Mouse (Mus musculus): Measurements from ENCODE around the gene Tlcd2.
A peak's percentile ranks its signal among the peaks of the same experiment; 100 is the strongest.
"Not testable (repeated sequence)": the region's sequence is repeated elsewhere in the genome, so short reads cannot be mapped to it uniquely, and the experiment has no call there.

Gene Tlcd2

DNA sequence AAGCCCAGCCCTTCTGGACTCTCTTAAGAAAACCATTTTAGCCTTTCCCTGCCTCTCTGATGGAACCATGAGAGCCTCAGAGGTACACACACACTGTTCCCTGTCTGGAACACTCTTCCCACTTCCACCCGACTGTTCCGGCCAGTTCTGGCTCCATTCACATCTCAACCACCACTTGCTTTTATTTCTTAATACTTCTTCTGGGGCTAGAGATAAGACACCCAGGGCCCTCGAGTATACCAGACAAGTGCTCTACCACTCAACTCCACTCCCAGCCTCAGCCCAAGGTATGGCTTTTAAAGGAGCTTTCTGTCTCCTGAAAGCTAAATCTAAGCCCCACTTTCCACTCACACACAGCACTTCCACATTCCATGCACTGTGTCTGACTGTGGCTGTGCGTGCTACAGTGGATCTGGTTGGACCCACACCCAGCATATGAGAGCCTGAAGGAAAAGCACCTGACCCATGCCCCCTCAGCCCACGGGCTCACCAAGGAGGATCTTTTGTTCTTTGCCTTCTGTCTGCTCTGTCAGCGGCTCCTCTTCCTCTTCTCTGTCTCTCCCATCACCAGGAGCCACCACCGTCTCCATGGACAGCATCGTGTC is 11.1 kb upstream of the Tlcd2 start:
- no peak for DNase-seq

DNA sequence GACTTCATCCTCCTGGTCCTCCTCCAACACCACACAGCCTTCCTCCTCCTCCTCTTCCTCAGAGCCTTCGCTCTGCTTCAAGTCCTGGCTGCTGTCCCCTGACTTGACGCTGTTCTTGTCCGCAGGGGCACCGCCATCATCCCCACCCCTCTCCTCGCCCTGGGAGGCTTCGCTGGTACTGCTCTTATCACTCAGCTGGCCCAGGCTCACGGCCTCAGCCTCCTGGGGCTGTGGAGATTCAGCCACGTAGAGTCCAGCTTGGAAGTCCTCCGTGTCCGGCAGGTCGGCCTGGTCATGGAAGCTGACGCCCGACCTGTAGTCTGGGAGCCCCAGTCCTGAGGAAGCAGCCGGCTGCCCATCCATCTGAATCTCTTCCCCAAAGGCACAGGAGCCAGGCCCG is 10.6 kb upstream of the Tlcd2 start:
- no peak for DNase-seq

DNA sequence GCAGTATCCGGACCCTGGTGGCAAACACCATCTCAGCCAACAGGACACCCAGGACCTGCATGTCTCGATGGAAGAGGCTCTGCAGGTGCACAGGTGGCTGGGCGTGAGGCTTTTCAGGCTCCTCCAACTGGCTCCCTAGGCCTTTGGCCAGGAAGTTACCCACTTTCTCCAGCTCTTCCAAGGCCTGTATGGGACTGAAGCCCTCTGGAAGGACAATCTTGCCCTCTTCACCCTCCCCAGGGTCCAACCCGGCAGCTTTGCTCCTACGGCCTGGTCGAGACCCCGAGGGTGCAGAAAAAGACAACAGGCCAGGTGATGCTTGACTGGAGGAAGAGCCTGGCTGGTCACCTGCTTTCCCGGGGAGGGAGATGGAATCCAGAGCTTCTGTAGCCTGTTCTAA is 9.4 kb upstream of the Tlcd2 start:
- no peak for DNase-seq

DNA sequence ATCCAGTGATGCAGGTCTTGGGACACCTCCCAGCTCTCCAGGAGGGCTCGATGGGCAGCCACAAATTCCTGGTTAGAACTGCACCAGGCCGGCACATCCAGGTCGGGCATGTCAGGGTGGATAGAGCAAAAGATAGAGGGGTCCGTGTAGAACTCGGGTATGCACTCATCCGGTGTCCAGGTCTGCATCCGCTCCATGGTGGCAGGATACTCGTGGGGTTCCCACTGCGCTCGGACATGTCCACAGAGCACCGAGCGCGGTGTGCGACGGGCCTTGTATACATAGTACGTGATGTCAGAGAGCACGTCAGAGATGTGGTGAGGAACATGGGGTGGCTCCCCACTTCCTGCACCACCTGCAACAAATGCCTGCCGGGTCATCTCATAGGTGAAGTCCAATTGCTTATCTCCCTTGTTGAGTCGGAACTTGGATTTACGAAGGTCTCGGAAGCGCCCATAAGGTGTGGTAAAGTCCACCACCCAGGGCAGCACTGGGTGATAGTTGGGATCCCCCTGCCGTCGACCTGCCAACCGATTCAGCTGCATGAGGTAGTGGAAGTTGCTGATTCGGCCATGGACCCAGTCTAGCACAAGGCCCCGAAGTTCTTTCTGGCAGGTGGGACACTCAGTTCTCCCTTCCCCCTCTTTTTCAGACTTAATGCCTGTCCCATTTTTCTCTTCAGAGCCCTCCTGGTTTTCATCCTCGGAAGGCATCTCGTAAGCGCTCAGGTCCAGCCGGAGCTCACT is 8.5 kb upstream of the Tlcd2 start:
- no peak for DNase-seq

DNA sequence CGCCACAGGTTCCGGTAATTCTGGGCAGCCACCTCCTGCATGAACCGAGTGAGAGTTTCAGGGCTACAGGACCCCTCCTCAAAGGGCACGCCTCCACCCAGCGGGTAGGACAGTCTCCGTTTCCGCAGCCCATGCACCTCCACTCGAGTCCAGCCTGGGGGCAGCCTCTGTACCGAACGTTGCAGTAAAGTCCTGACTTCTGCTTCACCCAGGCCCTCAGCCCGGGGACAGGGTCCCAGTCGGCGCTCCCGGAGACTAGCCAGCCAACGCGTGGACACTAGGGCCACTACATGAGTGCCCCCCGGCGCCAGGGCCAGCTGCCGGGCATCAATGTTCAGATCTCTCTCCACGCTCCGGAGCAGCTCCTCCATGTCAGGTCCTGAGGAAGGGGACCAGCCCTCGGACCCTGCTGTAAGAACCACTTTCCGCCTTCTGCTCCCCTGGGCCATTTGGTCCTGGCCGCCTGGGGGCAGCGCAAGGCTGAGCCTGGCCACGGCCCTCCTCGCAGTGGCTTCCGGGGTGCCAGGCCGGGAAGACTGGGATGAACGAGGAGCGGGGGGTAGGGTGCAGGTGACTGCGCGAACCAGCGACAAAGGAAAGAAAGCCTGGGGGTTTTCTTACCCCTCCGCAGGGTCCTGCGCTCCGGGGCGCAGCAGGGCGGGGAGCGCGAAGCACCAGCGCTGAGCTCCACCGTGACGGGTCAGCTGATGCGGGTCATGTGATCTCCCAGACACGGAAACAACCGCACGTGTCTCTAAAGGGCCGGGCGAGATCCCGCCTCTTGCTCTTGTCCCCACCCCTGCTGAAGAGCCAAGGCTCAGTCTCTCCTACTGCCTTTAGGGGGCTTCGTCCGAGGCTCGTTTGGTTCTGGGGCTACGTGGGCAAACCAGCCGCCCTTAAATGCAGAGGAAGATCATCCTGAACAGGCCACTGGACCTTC is 7.3 kb upstream of the Tlcd2 start, which contains the start of gene Wdr81:
Gene Wdr81 (minus strand): TSS at position 727 of the 940 bp plus-strand sequence.
- DNase-seq = peak; percentile 83 to 84

DNA sequence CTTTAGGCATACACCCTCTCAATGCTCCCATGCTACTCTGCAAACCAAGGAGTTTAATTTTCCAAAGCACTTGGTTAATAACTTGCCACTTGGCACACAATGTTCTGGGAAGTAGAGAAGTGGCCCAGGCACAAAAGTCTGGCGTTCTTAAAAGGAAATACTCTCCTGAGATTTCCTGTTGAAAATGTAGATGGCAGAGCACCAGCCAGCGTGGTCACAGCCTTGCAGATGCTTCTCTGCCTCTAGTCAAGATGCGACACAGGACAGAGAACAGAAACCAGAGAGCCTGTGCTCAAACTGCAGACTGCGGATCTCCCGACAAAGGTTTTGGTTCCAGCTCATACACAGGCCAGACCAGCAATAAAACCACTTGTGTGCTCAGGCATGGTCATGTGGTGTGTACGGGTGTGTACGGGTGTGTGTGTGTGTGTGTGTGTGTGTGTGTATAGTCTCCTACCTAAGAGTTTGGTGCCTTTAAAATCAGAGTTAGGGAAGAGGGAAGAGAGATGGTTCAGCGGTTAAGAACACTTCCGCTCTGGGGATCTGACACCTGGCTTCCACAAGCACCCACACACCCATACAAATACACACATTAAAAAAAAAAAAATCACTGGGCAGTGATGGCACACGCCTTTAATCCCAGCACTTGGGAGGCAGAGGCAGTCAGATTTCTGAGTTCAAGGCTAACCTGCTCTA is 6.3 kb upstream of the Tlcd2 start:
- DNase-seq = no peak

DNA sequence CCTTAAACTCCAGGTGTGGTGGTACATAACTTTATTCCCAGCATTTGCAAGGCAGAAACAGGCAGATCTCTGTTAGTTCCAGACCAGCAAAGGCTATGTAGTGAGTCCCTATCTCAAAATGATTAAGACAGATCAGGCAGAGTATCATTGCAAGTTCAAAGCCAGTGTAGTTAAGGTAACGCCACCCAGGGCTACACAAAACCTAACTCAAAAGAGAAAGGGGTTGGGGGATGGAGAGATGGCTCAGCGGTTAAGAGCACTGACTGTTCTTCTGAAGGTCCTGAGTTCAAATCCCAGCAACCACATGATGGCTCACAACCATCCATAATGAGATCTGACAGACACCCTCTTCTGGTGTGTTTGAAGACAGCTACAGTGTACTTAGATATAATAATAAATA is 5.5 kb upstream of the Tlcd2 start:
- not testable (repeated sequence) for DNase-seq

DNA sequence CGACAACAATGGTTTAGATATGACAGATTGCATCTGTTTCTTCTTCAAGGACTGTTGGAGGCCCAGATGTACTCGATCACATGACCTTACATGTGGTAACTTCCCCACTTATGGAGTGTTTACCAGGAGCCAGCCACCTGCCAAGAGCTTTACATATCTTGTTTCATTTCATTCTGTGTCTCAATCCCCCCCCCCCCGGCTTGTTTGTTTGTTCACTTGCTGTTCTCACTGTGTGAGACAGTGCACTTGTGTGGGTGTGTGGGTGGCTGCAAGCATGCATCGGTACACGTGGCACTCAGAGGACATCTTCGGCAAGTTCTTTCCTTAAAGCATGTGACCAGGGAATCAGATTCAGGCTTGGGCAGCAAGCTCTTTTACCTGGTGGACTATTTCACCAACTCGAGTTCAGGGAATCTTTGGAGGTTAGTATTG is 5.1 kb upstream of the Tlcd2 start:
- DNase-seq = no peak

DNA sequence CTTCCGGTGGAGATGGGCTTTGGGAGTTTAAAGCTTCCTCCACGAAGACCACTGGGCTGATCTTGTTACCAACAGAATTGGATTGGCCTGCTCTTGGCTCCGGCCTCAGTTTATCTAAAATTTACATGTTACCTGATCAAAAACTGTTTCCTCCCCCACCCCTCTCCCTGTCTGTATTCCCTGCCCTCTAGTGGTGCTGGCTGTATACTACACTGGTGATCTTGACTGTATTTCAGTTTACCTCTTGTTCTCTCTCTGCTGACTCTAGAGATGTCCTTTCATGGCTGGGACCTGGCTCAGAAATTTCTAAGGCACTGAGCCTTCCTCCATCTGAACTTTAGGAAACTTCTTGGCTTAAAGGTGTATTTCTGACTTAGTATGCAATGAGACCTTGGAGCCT is 3.3 kb upstream of the Tlcd2 start:
- peak; percentile 51 to 69 for DNase-seq

DNA sequence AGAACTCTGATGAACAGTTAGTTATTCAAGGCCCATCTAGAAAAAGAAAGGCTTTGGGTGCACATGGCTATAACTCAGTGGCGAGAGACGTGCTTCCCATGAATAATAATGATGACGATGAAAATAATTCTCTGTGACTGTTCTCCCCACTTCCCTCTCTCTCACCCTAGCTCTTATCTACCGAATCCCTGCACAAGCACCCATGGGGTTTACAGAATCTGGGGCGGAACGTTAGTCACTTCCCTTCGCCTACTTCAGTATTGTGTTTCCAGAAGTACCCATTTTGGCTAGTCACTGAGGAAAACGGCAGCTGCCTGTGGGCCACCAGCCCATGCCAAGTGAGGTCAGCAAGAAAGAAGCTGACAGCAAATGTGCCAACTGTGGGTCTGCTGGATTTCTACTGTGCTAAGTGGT is 2.9 kb upstream of the Tlcd2 start:
- DNase-seq = no peak

DNA sequence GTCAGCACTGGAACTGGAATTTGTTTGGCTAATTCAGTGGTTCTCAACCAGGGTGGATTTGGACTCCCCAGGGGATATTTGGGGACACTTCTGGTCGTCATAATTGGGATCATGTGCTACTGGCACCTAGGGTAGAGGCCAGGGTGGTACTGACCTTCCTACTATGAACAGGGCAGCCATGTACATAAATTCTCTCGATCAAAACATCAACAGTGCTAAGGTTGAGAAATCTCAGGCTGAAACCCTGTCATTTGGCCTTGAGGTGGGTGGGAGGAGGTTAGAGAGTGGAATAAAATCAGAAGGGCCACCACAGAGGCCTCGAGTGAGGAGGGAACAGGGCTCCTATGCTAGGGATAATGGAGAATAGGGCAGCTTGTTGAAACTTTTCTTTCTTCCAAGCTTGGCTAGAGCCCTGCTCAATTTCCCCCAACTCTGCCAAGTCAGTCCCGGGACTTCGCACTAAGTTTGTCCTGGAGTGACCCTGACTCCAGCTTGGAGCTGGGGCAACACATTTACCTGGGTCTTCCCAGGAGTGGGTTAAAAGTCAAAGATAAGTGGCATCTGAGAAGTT is 2.3 kb upstream of the Tlcd2 start:
- DNase-seq = no peak

DNA sequence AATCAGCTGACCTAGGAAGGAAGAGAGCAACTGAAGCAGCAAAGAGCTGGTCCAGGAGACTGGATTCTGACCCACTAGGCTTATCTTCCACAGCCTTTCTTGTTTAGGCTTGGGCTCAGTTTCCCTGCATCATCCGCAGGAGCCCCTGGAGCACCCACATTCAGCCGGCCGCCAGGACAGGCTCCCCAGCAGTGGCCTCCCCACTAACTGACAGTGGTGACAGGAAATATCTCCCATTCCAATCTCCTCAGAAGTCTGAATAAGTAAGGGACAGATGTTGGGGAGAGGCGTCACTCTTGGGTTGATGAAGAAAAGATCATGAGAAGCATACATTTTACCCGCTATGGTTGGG is 1.8 kb upstream of the Tlcd2 start:
- DNase-seq = no peak

DNA sequence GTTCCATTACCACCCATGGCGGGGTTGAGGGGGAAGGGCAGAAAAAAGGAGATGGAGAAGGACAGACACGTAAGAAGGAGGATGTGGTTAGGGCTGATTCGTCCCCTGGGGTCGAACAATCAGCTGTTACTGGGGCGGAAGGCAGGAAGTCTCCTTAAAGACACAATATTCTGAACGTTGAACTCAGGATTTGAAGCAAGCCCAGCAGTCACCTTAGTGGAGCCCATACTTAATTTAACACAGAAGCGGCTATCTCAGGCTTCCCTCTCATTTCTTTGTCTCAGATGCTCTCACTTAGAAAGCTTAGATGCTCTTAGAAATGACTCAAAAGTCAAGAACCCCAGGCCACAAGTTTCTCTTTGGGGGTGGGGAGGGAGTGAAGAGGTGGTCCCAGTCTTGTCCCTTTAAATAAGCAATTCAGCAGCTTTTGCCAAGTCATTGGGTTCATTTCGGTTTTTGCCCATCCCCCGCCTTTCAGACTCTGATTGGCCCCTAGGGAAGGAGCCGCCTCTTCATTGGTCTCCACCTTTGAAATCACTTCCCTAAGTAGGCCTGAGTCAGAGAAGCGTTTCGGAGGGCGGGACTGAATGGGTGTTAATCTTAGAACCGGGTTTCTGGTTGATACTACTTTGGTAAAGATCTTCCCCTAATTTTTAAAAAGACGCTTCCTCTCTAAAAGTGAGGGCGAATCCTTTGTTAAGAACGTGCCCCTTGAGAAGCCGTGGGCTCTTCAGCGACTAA is 1.2 kb upstream of the Tlcd2 start:
- DNase-seq = peak; percentile 92 to 93

DNA sequence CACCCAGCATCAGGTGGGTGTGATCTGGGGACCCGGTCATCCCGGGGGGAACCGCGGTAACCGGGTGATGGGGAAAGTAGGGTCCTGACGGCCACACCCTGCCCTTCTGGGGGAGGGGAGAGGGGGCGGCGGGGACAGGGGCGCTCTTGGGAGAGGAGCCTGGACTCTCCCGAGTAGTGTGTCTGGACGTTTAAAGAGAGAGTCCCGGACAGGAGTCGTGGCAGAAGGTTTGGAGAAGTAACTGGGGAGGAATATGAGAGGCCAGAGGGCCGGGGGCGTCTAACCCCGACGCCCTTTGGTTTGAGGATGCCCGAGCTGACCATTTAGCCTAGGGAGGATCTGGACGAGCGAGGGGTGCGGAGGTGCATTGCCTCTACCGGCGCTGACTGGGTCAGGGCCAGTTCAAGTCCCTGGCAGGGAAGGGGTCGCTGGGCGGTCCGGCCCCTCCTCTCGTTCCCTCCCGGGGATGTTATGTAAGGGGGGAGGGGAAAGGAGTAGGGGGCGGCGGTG is 283 bp downstream of the Tlcd2 start:
- no peak for DNase-seq

DNA sequence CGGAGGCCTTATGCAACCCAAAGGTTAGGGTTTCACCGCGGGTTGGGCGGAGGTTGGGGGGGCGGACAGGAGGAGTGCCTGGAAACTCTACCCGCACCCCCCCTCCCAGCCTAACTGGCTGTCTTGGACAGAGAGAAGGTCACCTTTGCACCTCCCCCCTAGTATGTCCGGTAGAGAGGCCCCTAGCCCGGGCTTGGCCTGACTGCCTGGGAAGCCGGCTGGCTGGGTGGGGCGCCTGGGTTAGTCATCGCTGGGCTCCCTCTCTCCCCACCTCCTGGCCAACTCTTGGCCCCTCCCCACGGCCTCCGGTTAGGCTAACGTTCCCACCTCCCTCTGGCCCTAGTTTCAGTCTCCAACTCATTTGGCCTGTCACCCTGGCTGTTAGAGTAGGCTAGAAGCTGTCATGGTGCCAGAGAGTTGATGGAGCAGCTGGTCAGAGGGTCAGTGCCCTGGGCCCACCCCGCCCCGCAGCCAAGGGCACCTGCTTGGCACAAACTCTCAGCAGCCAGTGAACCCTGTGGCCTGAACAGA is 803 bp downstream of the Tlcd2 start:
- peak; percentile 56 to 72 for DNase-seq

DNA sequence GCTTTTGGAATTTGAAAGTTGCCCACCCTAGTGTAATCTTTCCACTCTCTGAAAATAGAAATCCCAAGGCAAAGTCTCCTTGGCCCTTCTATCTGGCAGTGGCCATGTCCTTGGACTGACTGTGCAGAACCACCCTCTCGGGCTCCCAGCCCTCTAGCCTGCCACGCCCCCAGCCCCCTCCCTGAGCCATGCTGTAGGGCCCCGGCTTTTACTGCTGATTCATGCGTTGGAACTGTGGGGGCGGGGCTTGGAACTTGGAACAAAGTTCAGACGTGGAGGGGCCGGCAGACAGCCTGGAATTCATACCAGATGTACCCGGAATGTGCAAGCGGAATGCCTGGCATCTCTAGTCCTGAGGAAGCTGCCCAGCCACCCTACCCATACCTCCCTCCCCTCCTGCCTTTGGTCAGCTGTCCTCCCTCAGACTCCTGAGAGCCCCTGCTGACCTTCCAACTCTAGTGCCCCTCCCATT is 1.4 kb downstream of the Tlcd2 start:
- DNase-seq = peak; percentile 50 to 74

DNA sequence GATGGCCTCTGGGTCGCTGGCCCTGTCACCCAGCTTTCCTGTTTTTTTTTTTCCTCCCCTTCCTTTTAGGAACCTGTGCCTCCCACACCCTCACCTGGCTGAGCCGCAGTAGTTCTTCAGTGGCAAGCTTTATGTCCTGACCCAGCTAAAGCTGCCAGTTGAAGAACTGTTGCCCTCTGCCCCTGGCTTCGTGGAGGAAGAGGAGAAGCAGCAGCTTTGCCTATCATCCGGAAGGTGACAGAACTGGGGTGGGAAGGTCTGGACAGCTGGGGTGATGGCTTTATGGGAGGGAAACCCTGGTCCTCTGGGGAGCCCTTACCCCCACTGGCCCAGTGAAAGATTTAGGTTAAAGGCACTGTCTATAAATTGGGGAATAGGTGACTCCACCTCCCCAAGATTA is 2.1 kb downstream of the Tlcd2 start:
- no peak for DNase-seq

DNA sequence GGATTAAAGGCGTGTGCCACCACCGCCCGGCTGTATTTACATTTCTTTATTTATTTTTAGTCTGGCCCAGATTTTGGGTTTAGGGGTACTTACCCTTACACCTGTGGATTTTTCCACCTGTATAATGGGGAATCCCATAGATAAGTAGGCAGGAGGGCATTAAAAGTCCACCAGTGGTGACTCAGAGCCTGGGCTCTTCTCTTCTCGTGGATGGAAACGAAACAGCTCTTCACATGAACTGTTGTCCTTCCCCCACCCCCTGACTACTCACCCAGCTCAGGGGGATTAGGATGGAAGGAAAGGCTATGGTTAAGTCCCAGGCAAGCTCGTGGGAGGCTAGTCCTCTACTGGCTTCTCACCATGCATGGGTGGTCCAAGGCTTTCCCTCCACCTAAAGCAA is 2.9 kb downstream of the Tlcd2 start:
- no peak for DNase-seq

DNA sequence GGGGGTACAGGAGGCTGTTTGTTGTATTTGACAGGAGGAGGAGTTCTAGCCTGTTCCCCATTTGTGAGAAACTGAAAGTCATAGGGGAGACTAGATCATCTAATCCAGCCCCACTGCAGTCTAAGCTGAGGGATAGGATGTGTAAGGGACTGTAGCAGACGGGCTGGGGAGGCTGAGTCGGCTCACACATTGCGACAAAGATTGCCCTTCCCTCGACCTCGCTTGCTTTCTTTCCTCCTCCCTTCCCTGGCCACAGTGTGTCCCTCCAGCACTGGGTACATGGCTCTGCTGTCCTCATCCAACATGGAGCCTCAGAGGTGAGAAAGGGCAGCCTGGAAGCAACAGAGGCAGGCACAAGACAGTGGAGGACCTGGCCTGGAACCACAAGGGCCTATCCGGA is 3.5 kb downstream of the Tlcd2 start:
- DNase-seq = no peak

DNA sequence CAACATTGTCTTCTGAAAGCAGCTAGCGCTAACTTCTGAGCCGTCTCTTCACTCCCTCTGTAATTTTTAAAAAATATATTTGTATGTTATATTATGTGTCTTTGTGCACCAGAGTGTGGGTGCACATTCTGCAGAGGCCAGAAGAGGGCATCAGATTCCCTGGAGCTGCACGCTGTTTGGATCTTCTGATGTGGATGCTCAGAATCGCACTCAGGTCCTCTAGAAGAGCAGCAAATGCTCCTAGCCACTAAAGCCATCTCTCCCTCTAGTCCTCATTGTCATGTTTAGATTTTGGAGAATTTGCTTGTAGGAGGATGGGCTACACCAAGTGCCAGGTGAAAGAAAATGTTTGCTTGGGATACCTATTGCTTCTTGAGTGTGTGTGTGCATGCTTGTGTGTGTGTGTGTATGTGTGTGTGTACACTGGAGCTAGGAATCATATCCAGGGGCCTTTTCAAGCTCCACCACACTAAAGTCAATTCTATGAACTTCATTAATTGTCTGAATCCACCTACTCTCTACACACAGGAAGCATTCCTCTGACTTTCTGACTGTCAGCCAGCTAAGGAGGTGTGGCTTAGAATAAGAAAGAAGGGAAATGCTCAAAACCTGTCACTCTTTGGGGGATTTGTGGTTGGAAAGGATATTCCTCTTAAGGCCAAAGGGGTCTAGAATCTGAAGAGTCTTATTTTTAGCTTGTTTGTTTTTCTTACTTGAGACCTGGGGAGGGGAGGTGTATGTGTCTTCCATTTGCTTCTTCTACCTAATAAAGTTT is 5.4 kb downstream of the Tlcd2 start:
- no peak for DNase-seq

Measured in cerebellum, postnatal 14 days (tissue).